Mouse (Mus musculus): ENCODE data around the gene Rab14. TPM values are rescaled to one million over a fixed set of nuclear protein-coding genes. Genes with fewer than 3 reads are reported as not detected.

The Rab14 gene
- 231 TPM for polyA plus RNA-seq (2015; fragmentation: Illumina TruSeq; extraction: RNeasy Lipid Tissue Mini Kit (QIAGEN cat#74804); ENCODE audit: low read depth, low replicate concordance)

DNA sequence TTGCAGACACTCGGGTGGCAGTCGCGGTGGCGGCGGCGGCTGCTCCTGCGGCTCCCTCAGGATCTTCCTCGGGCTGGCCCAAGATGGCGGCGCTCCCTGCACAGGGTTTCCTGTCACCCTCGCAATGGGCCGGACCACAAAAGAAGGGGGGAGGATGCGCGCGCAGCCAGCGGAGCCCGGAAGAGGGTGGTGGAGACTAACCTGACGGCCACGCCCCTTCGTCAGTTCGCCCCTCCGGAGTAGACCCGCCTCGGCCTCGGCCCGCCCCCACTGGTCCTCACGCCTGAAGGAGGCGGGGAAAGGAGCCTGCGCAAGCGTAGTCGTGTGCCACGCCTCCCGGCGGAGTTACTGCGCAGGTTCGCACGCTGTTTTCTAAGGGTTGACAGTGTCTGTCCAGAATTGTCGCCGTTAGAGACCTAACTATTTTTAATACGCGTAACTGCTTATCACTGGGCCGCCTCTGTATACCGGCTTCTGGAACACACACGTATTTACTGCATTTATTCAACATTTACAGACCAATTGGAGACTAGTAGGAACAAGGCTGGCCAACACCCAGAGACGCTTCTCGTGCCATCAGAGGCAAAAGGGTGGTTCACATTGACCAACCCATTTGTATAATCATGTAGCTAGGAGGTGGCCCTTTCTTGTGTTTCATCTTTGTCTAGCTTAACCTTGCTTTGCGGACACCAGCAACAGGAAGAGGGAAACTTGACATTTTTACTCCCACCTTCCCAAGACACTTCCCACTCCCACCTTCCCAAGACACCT is at the start of gene Rab14:
Rab14 (minus strand) TSS at position 223 of the 771 bp plus-strand sequence.

Other genes starting within 250 kb of the Rab14 start
- gene Traf1, start 239.3 kb downstream of the Rab14 start, polyA plus RNA-seq (2015; fragmentation: Illumina TruSeq; extraction: RNeasy Lipid Tissue Mini Kit (QIAGEN cat#74804); ENCODE audit: low read depth, low replicate concordance) = 2.7 TPM
- 0.59 TPM for gene Hc, start 139.7 kb downstream of the Rab14 start, polyA plus RNA-seq (2015; fragmentation: Illumina TruSeq; extraction: RNeasy Lipid Tissue Mini Kit (QIAGEN cat#74804); ENCODE audit: low read depth, low replicate concordance)
- 0.79 TPM for gene AI182371, start 99.6 kb downstream of the Rab14 start, polyA plus RNA-seq (2015; fragmentation: Illumina TruSeq; extraction: RNeasy Lipid Tissue Mini Kit (QIAGEN cat#74804); ENCODE audit: low read depth, low replicate concordance)
- gene Cntrl, start 91.6 kb downstream of the Rab14 start, polyA plus RNA-seq (2015; fragmentation: Illumina TruSeq; extraction: RNeasy Lipid Tissue Mini Kit (QIAGEN cat#74804); ENCODE audit: low read depth, low replicate concordance) = 9.0 TPM
- gene Gsn, start 55.3 kb upstream of the Rab14 start, polyA plus RNA-seq (2015; fragmentation: Illumina TruSeq; extraction: RNeasy Lipid Tissue Mini Kit (QIAGEN cat#74804); ENCODE audit: low read depth, low replicate concordance) = 66.5 TPM
- gene Stom, start 135.9 kb upstream of the Rab14 start, polyA plus RNA-seq (2015; fragmentation: Illumina TruSeq; extraction: RNeasy Lipid Tissue Mini Kit (QIAGEN cat#74804); ENCODE audit: low read depth, low replicate concordance) = 10.7 TPM
- not detected for gene 4930568D16Rik, start 166.6 kb upstream of the Rab14 start, polyA plus RNA-seq (2015; fragmentation: Illumina TruSeq; extraction: RNeasy Lipid Tissue Mini Kit (QIAGEN cat#74804); ENCODE audit: low read depth, low replicate concordance)
- gene 4930402F06Rik, start 196.1 kb upstream of the Rab14 start, polyA plus RNA-seq (2015; fragmentation: Illumina TruSeq; extraction: RNeasy Lipid Tissue Mini Kit (QIAGEN cat#74804); ENCODE audit: low read depth, low replicate concordance) = not detected

Measured in brain, adult 10 weeks (tissue).